ENCODE assay signal across 16 mouse cellular contexts in genomic region chr13:97570009-97570408, GRCm38 (mm10).
A peak's percentile ranks its signal among the peaks of the same experiment; 100 is the strongest.
DNase-seq lines count a peak whose midpoint lies in the region; ATAC-seq and TF ChIP-seq lines count a peak whose summit lies in the region.
"Had no signal": no experiment of that assay in that cellular context is flagged by ENCODE, and none has a peak within 500 bp of the region (broad histone marks: within the 10 kb centered on the region; RNA-seq: fewer than 3 reads in every experiment).

No protein-coding gene starts in this region.

- no peak overlapping the region for H3K9ac ChIP-seq in kidney, embryonic 15.5 days
- H3K9ac ChIP-seq in stomach, embryonic 16.5 days (ENCODE audit: low read length): no peak overlapping the region
- no peak overlapping the region for H3K9ac ChIP-seq in midbrain, embryonic 13.5 days (replicated peaks)
- H3K9ac ChIP-seq: hindbrain, embryonic 12.5 days; liver, embryonic 14.5 days; neural tube, embryonic 13.5 days had no signal

- no peaks in the 10 kb centered on the region for H3K27me3 ChIP-seq in kidney, adult 2 months (replicated peaks; ENCODE audit: control insufficient read depth, insufficient read depth, low read length)
- no peaks in the 10 kb centered on the region for H3K27me3 ChIP-seq in kidney, embryonic 15.5 days
- H3K27me3 ChIP-seq in limb, embryonic 10.5 days (ENCODE audit: low read depth, poor library complexity, severe bottlenecking): no peaks in the 10 kb centered on the region
- no peaks in the 10 kb centered on the region for H3K27me3 ChIP-seq in stomach, embryonic 16.5 days (ENCODE audit: control insufficient read depth, insufficient read depth, low read length)
- H3K27me3 ChIP-seq in midbrain, embryonic 13.5 days: 0 out of 2 replicates have a peak, but pooled peaks cover 3% of the 10 kb centered on the region
- H3K27me3 ChIP-seq: hindbrain, embryonic 12.5 days; neural tube, embryonic 13.5 days had no signal

- no peak for TF ChIP-seq POLR2A in kidney, adult 2 months (IDR thresholded peaks at IDR 0.05; ENCODE audit: low read depth, low read length)

- H3K36me3 ChIP-seq in kidney, adult 2 months (ENCODE audit: control insufficient read depth, insufficient read depth, low read length): no peaks in the 10 kb centered on the region
- H3K36me3 ChIP-seq in kidney, embryonic 15.5 days: no peaks in the 10 kb centered on the region
- H3K36me3 ChIP-seq in limb, embryonic 10.5 days: no peaks in the 10 kb centered on the region
- H3K36me3 ChIP-seq in stomach, embryonic 16.5 days (ENCODE audit: control insufficient read depth, insufficient read depth, low read length): no peaks in the 10 kb centered on the region
- H3K36me3 ChIP-seq in midbrain, embryonic 13.5 days: no peaks in the 10 kb centered on the region
- H3K36me3 ChIP-seq: embryonic facial prominence, embryonic 10.5 days; hindbrain, embryonic 12.5 days; neural tube, embryonic 13.5 days had no signal

- no peak overlapping the region for H3K27ac ChIP-seq in kidney, adult 2 months (ENCODE audit: insufficient read depth, low read depth, low read length)
- no peak overlapping the region for H3K27ac ChIP-seq in kidney, embryonic 15.5 days
- H3K27ac ChIP-seq in limb, embryonic 10.5 days: peak overlapping the region; percentile 46; the same call in 1 of the 2 replicates
- H3K27ac ChIP-seq in stomach, embryonic 16.5 days (ENCODE audit: low read length): no peak overlapping the region
- H3K27ac ChIP-seq in midbrain, embryonic 13.5 days: no peak overlapping the region
- H3K27ac ChIP-seq: embryonic facial prominence, embryonic 10.5 days; gastrocnemius, adult 2 months; hindbrain, embryonic 12.5 days; liver, embryonic 14.5 days; neural tube, embryonic 13.5 days had no signal

- H3K4me1 ChIP-seq in kidney, adult 2 months (ENCODE audit: control insufficient read depth, insufficient read depth, low read length): no peaks in the 10 kb centered on the region
- peaks cover 14% of the 10 kb centered on the region for H3K4me1 ChIP-seq in kidney, embryonic 15.5 days
- H3K4me1 ChIP-seq in limb, embryonic 10.5 days: peaks cover 35% of the 10 kb centered on the region
- H3K4me1 ChIP-seq in stomach, embryonic 16.5 days (ENCODE audit: control insufficient read depth, insufficient read depth, low read length): peaks cover 10% of the 10 kb centered on the region
- H3K4me1 ChIP-seq in midbrain, embryonic 13.5 days (replicated peaks): peaks cover 17% of the 10 kb centered on the region

- intact Hi-C loops in heart, postnatal 25 days (cut with DNase I): loop anchor here (5.0 kb wide), 1 partner anchor 37 kb away; no protein-coding TSS in a partner anchor

- H3K9me3 ChIP-seq in kidney, embryonic 15.5 days (replicated peaks): no peaks in the 10 kb centered on the region
- H3K9me3 ChIP-seq in limb, embryonic 10.5 days (replicated peaks): no peaks in the 10 kb centered on the region
- H3K9me3 ChIP-seq in stomach, embryonic 16.5 days (replicated peaks; ENCODE audit: control insufficient read depth, low read length): no peaks in the 10 kb centered on the region
- no peaks in the 10 kb centered on the region for H3K9me3 ChIP-seq in midbrain, embryonic 13.5 days
- H3K9me3 ChIP-seq: embryonic facial prominence, embryonic 10.5 days; hindbrain, embryonic 12.5 days; neural tube, embryonic 13.5 days had no signal

- peak; percentile 58 for DNase-seq in kidney, adult 2 months
- peak; percentile 23 for DNase-seq in heart, postnatal 25 days (ENCODE audit: low spot score)
- no peak for DNase-seq in limb, embryonic 10.5 days (ENCODE audit: low spot score)
- DNase-seq in frontal cortex, postnatal 10 days (ENCODE audit: low spot score in 2 of 2): no peak
- DNase-seq: adrenal gland, postnatal 10 days; cerebellum, adult 9-10 months; gastrocnemius, adult 2 months; midbrain, embryonic 14.5 days; thymus, postnatal 4 days had no signal

- WGBS in kidney, adult 2 months: 60% methylated on average over 1 of the region's 1 CpGs
- 32% methylated on average over 1 of the region's 1 CpGs for WGBS in kidney, embryonic 15.5 days
- 55% methylated on average over 1 of the region's 1 CpGs for WGBS in limb, embryonic 10.5 days
- WGBS in stomach, embryonic 16.5 days: 15% methylated on average over 1 of the region's 1 CpGs
- WGBS in midbrain, embryonic 13.5 days: 59% methylated on average over 1 of the region's 1 CpGs

- no peak for ATAC-seq in kidney, embryonic 15.5 days (replicated peaks; ENCODE audit: low FRiP score)
- 0 out of 2 replicates have a peak, but pooled peaks have one; percentile 41 for ATAC-seq in stomach, embryonic 16.5 days (ENCODE audit: insufficient read depth, low FRiP score)
- no peak for ATAC-seq in midbrain, embryonic 13.5 days

- TF ChIP-seq CTCF in kidney, adult 2 months (conservative IDR thresholded peaks at IDR 0.05; ENCODE audit: insufficient read depth, insufficient read length, low read depth, low read length): no peak

- no peak overlapping the region for H3K4me2 ChIP-seq in kidney, embryonic 15.5 days
- H3K4me2 ChIP-seq in stomach, embryonic 16.5 days (ENCODE audit: low read depth, low read length): no peak overlapping the region
- H3K4me2 ChIP-seq in midbrain, embryonic 13.5 days (replicated peaks): no peak overlapping the region
- H3K4me2 ChIP-seq: hindbrain, embryonic 12.5 days; neural tube, embryonic 13.5 days had no signal

- no peak overlapping the region for H3K4me3 ChIP-seq in kidney, adult 2 months (ENCODE audit: insufficient read depth, low read depth, low read length)
- no peak overlapping the region for H3K4me3 ChIP-seq in kidney, embryonic 15.5 days (replicated peaks)
- no peak overlapping the region for H3K4me3 ChIP-seq in limb, embryonic 10.5 days
- H3K4me3 ChIP-seq in stomach, embryonic 16.5 days (replicated peaks; ENCODE audit: low read length): no peak overlapping the region
- H3K4me3 ChIP-seq in midbrain, embryonic 13.5 days (replicated peaks): no peak overlapping the region
- H3K4me3 ChIP-seq: embryonic facial prominence, embryonic 10.5 days; gastrocnemius, adult 2 months; hindbrain, embryonic 12.5 days; neural tube, embryonic 13.5 days had no signal

Comparison
In these comparisons a context has a peak if more than half of its experiments do, and no peak if none do; other contexts are left out.
1. DNase-seq: peak in kidney, adult 2 months (single experiment) and heart, postnatal 25 days (single experiment); none in limb, embryonic 10.5 days (single experiment) and frontal cortex, postnatal 10 days (0 of 2).